In the genomic region with DNA sequence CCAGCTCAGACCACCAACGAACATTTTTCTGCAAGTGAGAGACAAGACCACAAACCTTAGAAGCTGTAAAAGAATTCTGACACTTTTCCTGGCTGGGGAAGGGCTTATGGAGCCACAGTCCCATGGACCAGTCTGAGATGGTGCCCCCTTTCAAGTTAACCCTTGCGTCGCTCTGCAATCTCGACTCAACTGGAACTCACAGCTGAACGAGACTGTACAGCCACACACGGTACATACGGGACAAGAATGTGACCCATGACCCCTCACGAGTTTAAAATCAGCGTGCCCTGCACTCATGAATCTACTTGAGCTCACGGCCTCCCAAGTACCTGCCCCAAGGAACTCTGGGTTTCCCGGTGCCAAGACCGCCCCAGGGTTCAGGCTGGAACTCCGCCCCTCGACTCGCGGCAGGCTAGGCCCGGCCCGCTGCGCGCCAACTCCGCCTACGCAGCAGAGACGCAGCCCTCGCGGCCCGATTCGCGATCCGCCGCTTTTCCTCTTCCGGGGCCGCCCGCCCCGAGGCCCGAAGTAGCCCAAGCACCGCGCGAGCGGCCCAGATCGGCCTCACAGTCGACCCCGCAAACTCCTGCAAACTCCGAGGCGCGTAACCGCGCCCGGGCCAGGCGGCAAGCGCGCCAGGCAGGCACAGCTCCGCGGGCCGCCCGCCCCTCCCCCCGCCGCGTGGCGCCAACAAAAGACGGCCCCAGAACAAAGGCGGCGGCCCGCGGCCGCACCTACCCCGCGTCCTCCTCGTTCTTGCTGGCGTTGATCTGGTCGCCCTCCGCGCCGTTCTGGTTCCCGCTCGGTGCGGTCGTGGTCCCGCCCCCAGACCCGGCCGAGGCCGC, we compare ENCODE assay signal across 8 mouse cellular contexts. TPM values are rescaled to one million over a fixed set of nuclear protein-coding genes. Genes with fewer than 3 reads are reported as not detected.
DNase-seq lines count a peak whose midpoint lies in the region; ATAC-seq and TF ChIP-seq lines count a peak whose summit lies in the region.

No protein-coding gene starts in this region.

- H3K9ac ChIP-seq in CH12.LX (ENCODE audit: insufficient read depth, low read depth), result peak overlapping the region; percentile 94
- peak overlapping the region; percentile 100 for H3K9ac ChIP-seq in forebrain, embryonic 11.5 days (ENCODE audit: low read length)
- peak overlapping the region; percentile 98 for H3K9ac ChIP-seq in heart, postnatal 0 days (replicated peaks; ENCODE audit: low read depth, low read length)

- dilution Hi-C loops in CH12.LX (cut with MboI; ENCODE audit: extremely low pct_ligation_motif_present, extremely low pct_unique_long_range_greater_than_20kb, low sequenced_read_pairs), result no loop called here

- H3K4me1 ChIP-seq in CH12.LX (ENCODE audit: control insufficient read depth in 1 of 2, insufficient read depth in 2 of 2), result peaks cover 6 to 54% of the 10 kb centered on the region in 2 experiments
- peaks cover 13% of the 10 kb centered on the region; the same call in 1 of the 2 replicates for H3K4me1 ChIP-seq in forebrain, embryonic 11.5 days (replicated peaks; ENCODE audit: control insufficient read depth, insufficient read depth, low read length)
- peaks cover 12% of the 10 kb centered on the region; the same call in 1 of the 2 replicates for H3K4me1 ChIP-seq in heart, postnatal 0 days (ENCODE audit: control insufficient read depth, insufficient read depth)
- H3K4me1 ChIP-seq in lung, adult 2 months (ENCODE audit: control insufficient read depth, insufficient read depth, low read length), result peaks cover 6% of the 10 kb centered on the region

- H3K36me3 ChIP-seq in CH12.LX (replicated peaks in 1 of 2; ENCODE audit: control insufficient read depth in 1 of 2, insufficient read depth in 1 of 2, low read length in 1 of 2), result peaks cover 44 to 51% of the 10 kb centered on the region in 2 experiments
- peaks cover 38% of the 10 kb centered on the region for H3K36me3 ChIP-seq in forebrain, embryonic 11.5 days (ENCODE audit: control insufficient read depth, insufficient read depth, low read length)
- peaks cover 42% of the 10 kb centered on the region for H3K36me3 ChIP-seq in heart, postnatal 0 days (replicated peaks; ENCODE audit: control insufficient read depth, insufficient read depth, low read length)

- no peak for TF ChIP-seq RAD21 in CH12.LX (IDR thresholded peaks at IDR 0.05; ENCODE audit: low read depth, low read length)

- TF ChIP-seq CTCF in CH12.LX (conservative IDR thresholded peaks at IDR 0.05 in 1 of 2, IDR thresholded peaks at IDR 0.05 in 1 of 2; ENCODE audit: low read depth in 2 of 2, low read length in 2 of 2), result no peak
- no peak for TF ChIP-seq CTCF in heart, postnatal 0 days (IDR thresholded peaks at IDR 0.05; ENCODE audit: low read depth)
- no peak for TF ChIP-seq CTCF in lung, adult 2 months (IDR thresholded peaks at IDR 0.05; ENCODE audit: insufficient read depth, low read length)

- ATAC-seq in forebrain, embryonic 11.5 days (replicated peaks; ENCODE audit: low FRiP score), result peak; percentile 56
- ATAC-seq in heart, postnatal 0 days (ENCODE audit: insufficient read depth, low read depth), result peak; percentile 77
- ATAC-seq in neutrophil, adult 5-6 weeks (ENCODE audit: extremely low read depth, insufficient number of reproducible peaks, low FRiP score, poor library complexity, severe bottlenecking), result peak; percentile 52; the same call in 1 of the 2 replicates

- WGBS in forebrain, embryonic 11.5 days, result under 1% methylated on average over 81 of the region's 81 CpGs
- WGBS in heart, postnatal 0 days, result under 1% methylated on average over 74 of the region's 81 CpGs
- WGBS in lung, adult 2 months, result under 1% methylated on average over 80 of the region's 81 CpGs

- H3K4me3 ChIP-seq in CH12.LX (replicated peaks in 1 of 3; ENCODE audit: low read depth in 2 of 3, low read length in 2 of 3, poor library complexity in 1 of 3), result peak overlapping the region; percentile 88 to 99 (median 97)
- H3K4me3 ChIP-seq in forebrain, embryonic 11.5 days (ENCODE audit: low read depth, low read length), result peak overlapping the region; percentile 98
- peak overlapping the region; percentile 97 for H3K4me3 ChIP-seq in heart, postnatal 0 days (ENCODE audit: low read depth, low read length)
- H3K4me3 ChIP-seq in lung, adult 2 months (replicated peaks; ENCODE audit: extremely low read depth, low read depth, low read length), result peak overlapping the region; percentile 76

- peak overlapping the region; percentile 79 for H3K27ac ChIP-seq in CH12.LX (ENCODE audit: insufficient read depth, low read depth)
- H3K27ac ChIP-seq in forebrain, embryonic 11.5 days (ENCODE audit: low read depth, low read length), result peak overlapping the region; percentile 91
- peak overlapping the region; percentile 99 for H3K27ac ChIP-seq in heart, postnatal 0 days (ENCODE audit: low read depth)

- H3K27me3 ChIP-seq in CH12.LX (replicated peaks), result no peaks in the 10 kb centered on the region
- no peaks in the 10 kb centered on the region for H3K27me3 ChIP-seq in forebrain, embryonic 11.5 days (ENCODE audit: control insufficient read depth, insufficient read depth, low read length)
- H3K27me3 ChIP-seq in heart, postnatal 0 days (ENCODE audit: control insufficient read depth, insufficient read depth, low read length), result no peaks in the 10 kb centered on the region

- in situ Hi-C loops in CH12.LX (cut with MboI; ENCODE audit: low pct_ligation_motif_present, low pct_unique_long_range_greater_than_20kb, low sequenced_read_pairs), result no loop called here

- TF ChIP-seq EP300 in CH12.LX (IDR thresholded peaks at IDR 0.05; ENCODE audit: low read length), result no peak
- no peak for TF ChIP-seq EP300 in heart, postnatal 0 days (IDR thresholded peaks at IDR 0.05; ENCODE audit: low read depth)

- TF ChIP-seq POLR2A in CH12.LX (IDR thresholded peaks at IDR 0.05; ENCODE audit: low read depth, low read length), result peak; percentile 64
- peak; percentile 70; the same call in 1 of the 2 replicates for TF ChIP-seq POLR2A in lung, adult 2 months (IDR thresholded peaks at IDR 0.05; ENCODE audit: borderline replicate concordance, extremely low read depth, low read depth, low read length)

- H3K9me3 ChIP-seq in CH12.LX (replicated peaks; ENCODE audit: low read length), result no peaks in the 10 kb centered on the region
- H3K9me3 ChIP-seq in forebrain, embryonic 11.5 days (ENCODE audit: control insufficient read depth, low read length), result no peaks in the 10 kb centered on the region
- no peaks in the 10 kb centered on the region for H3K9me3 ChIP-seq in heart, postnatal 0 days (replicated peaks; ENCODE audit: control insufficient read depth, low read length)

- DNase-seq in CH12.LX (ENCODE audit: extremely low read depth), result peak; percentile 80
- peak; percentile 81 for DNase-seq in c-Kit-positive CD71-positive TER-119-negative erythroid progenitor cells, embryonic 14.5 days (ENCODE audit: low read depth)
- DNase-seq in forebrain, embryonic 11.5 days (ENCODE audit: low spot score), result peak; percentile 90
- DNase-seq in heart, postnatal 0 days (ENCODE audit: low spot score), result peak; percentile 93
- DNase-seq in kidney, postnatal 4 days, result peak; percentile 91 to 95
- peak; percentile 89 for DNase-seq in lung, adult 2 months
- peak; percentile 83 to 85 for DNase-seq in thymus, adult 18-20 months

- H3K4me2 ChIP-seq in CH12.LX (ENCODE audit: insufficient read depth, low read depth, poor library complexity, severe bottlenecking), result peak overlapping the region; percentile 84
- peak overlapping the region; percentile 94 for H3K4me2 ChIP-seq in forebrain, embryonic 11.5 days (ENCODE audit: low read depth, low read length, severe bottlenecking)
- H3K4me2 ChIP-seq in heart, postnatal 0 days (ENCODE audit: low read depth, low read length), result peak overlapping the region; percentile 80

- H3K79me2 ChIP-seq in CH12.LX (replicated peaks; ENCODE audit: control insufficient read depth, extremely low read depth, insufficient read depth, poor library complexity, severe bottlenecking), result peaks cover 55% of the 10 kb centered on the region

RNA-seq across cellular contexts. Expression of gene Hnrnpab, which starts 0.8 kb away (rescaled TPM):
- 893 and 1,222 TPM in 2 replicates for total RNA-seq in CH12.LX (2012; rRNA removed)
- 1,100 and 1,160 TPM in 2 replicates for total RNA-seq in CH12.LX (2014; rRNA removed)
- polyA plus RNA-seq in CH12.LX (2012; ENCODE audit: insufficient read length, low read depth), result 2,181 and 2,430 TPM in 2 replicates
- polyA plus RNA-seq in forebrain, embryonic 11.5 days (2014; fragmentation: Nextera tagmentation; extraction: Ambion mirVana), result 830 and 925 TPM in 2 replicates
- 136 and 225 TPM in 2 replicates for total RNA-seq in heart, postnatal 0 days (2014; rRNA removed; ENCODE audit: low replicate concordance)
- polyA plus RNA-seq in heart, postnatal 0 days (2015; fragmentation: Nextera tagmentation; extraction: Ambion mirVana), result 156 and 159 TPM in 2 replicates
- 174 and 289 TPM in 2 replicates for polyA plus RNA-seq in lung, adult 2 months (2012; rRNA removed)
- 203 and 213 TPM in 2 replicates for total RNA-seq in neutrophil, adult 5-6 weeks (2017)

RNA-seq across cellular contexts. Expression of gene Nhp2, which starts 13.7 kb away (rescaled TPM):
- total RNA-seq in CH12.LX (2012; rRNA removed) (489 and 641 TPM in 2 replicates), CH12.LX (2014; rRNA removed) (649 and 722 TPM in 2 replicates)
- 847 and 914 TPM in 2 replicates for polyA plus RNA-seq in CH12.LX (2012; ENCODE audit: insufficient read length, low read depth)
- polyA plus RNA-seq in forebrain, embryonic 11.5 days (2014; fragmentation: Nextera tagmentation; extraction: Ambion mirVana), result 154 and 165 TPM in 2 replicates
- total RNA-seq in heart, postnatal 0 days (2014; rRNA removed; ENCODE audit: low replicate concordance), result 34.1 and 58.2 TPM in 2 replicates
- polyA plus RNA-seq in heart, postnatal 0 days (2015; fragmentation: Nextera tagmentation; extraction: Ambion mirVana), result 59.7 and 61.4 TPM in 2 replicates
- polyA plus RNA-seq in lung, adult 2 months (2012; rRNA removed), result 22.6 and 33.3 TPM in 2 replicates
- total RNA-seq in neutrophil, adult 5-6 weeks (2017), result 18.5 and 18.8 TPM in 2 replicates

RNA-seq across cellular contexts. Expression of gene Phykpl, which starts 21.3 kb away (rescaled TPM):
- total RNA-seq in CH12.LX (2012; rRNA removed), result 30.9 and 40.5 TPM in 2 replicates
- total RNA-seq in CH12.LX (2014; rRNA removed), result 19.4 and 25.2 TPM in 2 replicates
- polyA plus RNA-seq in CH12.LX (2012; ENCODE audit: insufficient read length, low read depth), result 39.6 and 44.0 TPM in 2 replicates
- 14.9 and 16.7 TPM in 2 replicates for polyA plus RNA-seq in forebrain, embryonic 11.5 days (2014; fragmentation: Nextera tagmentation; extraction: Ambion mirVana)
- 14.5 and 35.2 TPM in 2 replicates for total RNA-seq in heart, postnatal 0 days (2014; rRNA removed; ENCODE audit: low replicate concordance)
- polyA plus RNA-seq in heart, postnatal 0 days (2015; fragmentation: Nextera tagmentation; extraction: Ambion mirVana), result 12.7 and 13.9 TPM in 2 replicates
- 19.8 and 25.4 TPM in 2 replicates for polyA plus RNA-seq in lung, adult 2 months (2012; rRNA removed)
- total RNA-seq in neutrophil, adult 5-6 weeks (2017), result 21.3 and 23.7 TPM in 2 replicates

RNA-seq across cellular contexts. Expression of gene Rmnd5b, which starts 29.9 kb away (rescaled TPM):
- total RNA-seq in CH12.LX (2012; rRNA removed) (46.6 and 46.7 TPM in 2 replicates), CH12.LX (2014; rRNA removed) (39.0 and 41.1 TPM in 2 replicates)
- polyA plus RNA-seq in CH12.LX (2012; ENCODE audit: insufficient read length, low read depth), result 59.5 and 60.2 TPM in 2 replicates
- polyA plus RNA-seq in forebrain, embryonic 11.5 days (2014; fragmentation: Nextera tagmentation; extraction: Ambion mirVana), result 40.4 and 47.8 TPM in 2 replicates
- total RNA-seq in heart, postnatal 0 days (2014; rRNA removed; ENCODE audit: low replicate concordance), result 38.6 and 54.3 TPM in 2 replicates
- 25.8 and 30.0 TPM in 2 replicates for polyA plus RNA-seq in heart, postnatal 0 days (2015; fragmentation: Nextera tagmentation; extraction: Ambion mirVana)
- polyA plus RNA-seq in lung, adult 2 months (2012; rRNA removed), result 64.9 and 65.8 TPM in 2 replicates
- 28.7 and 31.8 TPM in 2 replicates for total RNA-seq in neutrophil, adult 5-6 weeks (2017)

RNA-seq across cellular contexts. Expression of gene N4bp3, which starts 44.8 kb away (rescaled TPM):
- total RNA-seq in CH12.LX (2012; rRNA removed) (19.7 and 21.2 TPM in 2 replicates), CH12.LX (2014; rRNA removed) (17.8 and 19.1 TPM in 2 replicates)
- polyA plus RNA-seq in CH12.LX (2012; ENCODE audit: insufficient read length, low read depth), result 22.1 and 25.4 TPM in 2 replicates
- polyA plus RNA-seq in forebrain, embryonic 11.5 days (2014; fragmentation: Nextera tagmentation; extraction: Ambion mirVana), result 11.3 and 11.7 TPM in 2 replicates
- total RNA-seq in heart, postnatal 0 days (2014; rRNA removed; ENCODE audit: low replicate concordance), result 31.2 and 34.8 TPM in 2 replicates
- polyA plus RNA-seq in heart, postnatal 0 days (2015; fragmentation: Nextera tagmentation; extraction: Ambion mirVana), result 18.1 and 20.2 TPM in 2 replicates
- 43.7 and 45.9 TPM in 2 replicates for polyA plus RNA-seq in lung, adult 2 months (2012; rRNA removed)
- total RNA-seq in neutrophil, adult 5-6 weeks (2017), result 12.3 and 12.5 TPM in 2 replicates

Comparison
In these comparisons a context has a peak if more than half of its experiments do, and no peak if none do; other contexts are left out.
1. Peak in every context shown above with its lines: DNase-seq, ATAC-seq, H3K4me3 ChIP-seq and H3K27ac ChIP-seq.